Mouse (Mus musculus): ENCODE results near the gene Lrp2. TPM values are rescaled to one million over a fixed set of nuclear protein-coding genes. Genes with fewer than 3 reads are reported as not detected.

Gene Lrp2
- total and polyA plus RNA-seq, 3 experiments, result 0.16 TPM; not detected in 2

- ATAC-seq (ENCODE audit: extremely low read depth, insufficient number of reproducible peaks, low FRiP score, poor library complexity, severe bottlenecking) (no peak), DNase-seq (ENCODE audit: low spot score) (no peak)
- TF ChIP-seq POLR2AphosphoS5 (IDR thresholded peaks at IDR 0.05; ENCODE audit: insufficient replicate concordance, low read depth, low read length), result no peak
- TF ChIP-seq CTCF (IDR thresholded peaks at IDR 0.05; ENCODE audit: low read depth, low read length), result no peak
- no peak for TF ChIP-seq GATA2 (IDR thresholded peaks at IDR 0.05; ENCODE audit: borderline replicate concordance, low read depth, low read length)
- TF ChIP-seq GATA1 (IDR thresholded peaks at IDR 0.05; ENCODE audit: borderline replicate concordance, low read length), result no peak
- TF ChIP-seq TAL1 (conservative IDR thresholded peaks at IDR 0.05; ENCODE audit: low read depth, low read length), result no peak
- no peaks in the 10 kb centered on the region for H3K4me1 ChIP-seq (ENCODE audit: insufficient read depth, low read depth, low read length)
- H3K4me3 ChIP-seq (ENCODE audit: low read depth, low read length), result no peak overlapping the region
- peaks cover 3% of the 10 kb centered on the region; the same call in 1 of the 2 replicates for H3K27me3 ChIP-seq (ENCODE audit: insufficient read depth, low read length)
- H3K9me3 ChIP-seq (replicated peaks), result no peaks in the 10 kb centered on the region
- H3K36me3 ChIP-seq (replicated peaks), result no peaks in the 10 kb centered on the region
Measured at GRCm38 (mm10) chr2:69578206-69578605, 7.7 kb downstream of the Lrp2 start.

GRCm38 (mm10) chr2:69576531-69576930 is 9.3 kb downstream of the Lrp2 start:
- no peak for ATAC-seq (ENCODE audit: extremely low read depth, insufficient number of reproducible peaks, low FRiP score, poor library complexity, severe bottlenecking)
- no peaks in the 10 kb centered on the region for H3K9me3 ChIP-seq (replicated peaks)
- no peak overlapping the region for H3K4me3 ChIP-seq (ENCODE audit: low read depth, low read length)
- H3K27me3 ChIP-seq (ENCODE audit: insufficient read depth, low read length), result peaks cover 3% of the 10 kb centered on the region; the same call in 1 of the 2 replicates
- no peaks in the 10 kb centered on the region for H3K36me3 ChIP-seq (replicated peaks)
- no peaks in the 10 kb centered on the region for H3K4me1 ChIP-seq (ENCODE audit: insufficient read depth, low read depth, low read length)
- TF ChIP-seq TAL1 (conservative IDR thresholded peaks at IDR 0.05; ENCODE audit: low read depth, low read length), result no peak
- no peak for TF ChIP-seq CTCF (IDR thresholded peaks at IDR 0.05; ENCODE audit: low read depth, low read length)
- TF ChIP-seq POLR2AphosphoS5 (IDR thresholded peaks at IDR 0.05; ENCODE audit: insufficient replicate concordance, low read depth, low read length), result no peak
- TF ChIP-seq GATA1 (IDR thresholded peaks at IDR 0.05; ENCODE audit: borderline replicate concordance, low read length), result no peak
- TF ChIP-seq GATA2 (IDR thresholded peaks at IDR 0.05; ENCODE audit: borderline replicate concordance, low read depth, low read length), result no peak
- DNase-seq (ENCODE audit: low spot score), result no peak

GRCm38 (mm10) chr2:69574934-69575333 is 10.9 kb downstream of the Lrp2 start:
- Histone ChIP-seq H3K36me3 (replicated peaks) (no peaks in the 10 kb centered on the region), H3K27me3 (ENCODE audit: insufficient read depth, low read length) (peaks cover 3% of the 10 kb centered on the region; the same call in 1 of the 2 replicates), H3K4me3 (ENCODE audit: low read depth, low read length) (no peak overlapping the region), H3K9me3 (replicated peaks) (no peaks in the 10 kb centered on the region), H3K4me1 (ENCODE audit: insufficient read depth, low read depth, low read length) (no peaks in the 10 kb centered on the region)
- ATAC-seq (ENCODE audit: extremely low read depth, insufficient number of reproducible peaks, low FRiP score, poor library complexity, severe bottlenecking), result no peak
- DNase-seq (ENCODE audit: low spot score), result no peak
- TF ChIP-seq TAL1 (conservative IDR thresholded peaks at IDR 0.05; ENCODE audit: low read depth, low read length) (no peak), GATA2 (IDR thresholded peaks at IDR 0.05; ENCODE audit: borderline replicate concordance, low read depth, low read length) (no peak), POLR2AphosphoS5 (IDR thresholded peaks at IDR 0.05; ENCODE audit: insufficient replicate concordance, low read depth, low read length) (no peak), GATA1 (IDR thresholded peaks at IDR 0.05; ENCODE audit: borderline replicate concordance, low read length) (no peak), CTCF (IDR thresholded peaks at IDR 0.05; ENCODE audit: low read depth, low read length) (no peak)

GRCm38 (mm10) chr2:69574261-69574660 is 11.6 kb downstream of the Lrp2 start:
- H3K9me3 ChIP-seq (replicated peaks), result no peaks in the 10 kb centered on the region
- no peaks in the 10 kb centered on the region for H3K36me3 ChIP-seq (replicated peaks)
- DNase-seq (ENCODE audit: low spot score) (no peak), ATAC-seq (ENCODE audit: extremely low read depth, insufficient number of reproducible peaks, low FRiP score, poor library complexity, severe bottlenecking) (no peak)
- H3K4me1 ChIP-seq (ENCODE audit: insufficient read depth, low read depth, low read length), result no peaks in the 10 kb centered on the region
- H3K27me3 ChIP-seq (ENCODE audit: insufficient read depth, low read length), result peaks cover 3% of the 10 kb centered on the region; the same call in 1 of the 2 replicates
- no peak for TF ChIP-seq GATA2 (IDR thresholded peaks at IDR 0.05; ENCODE audit: borderline replicate concordance, low read depth, low read length)
- TF ChIP-seq CTCF (IDR thresholded peaks at IDR 0.05; ENCODE audit: low read depth, low read length), result no peak
- TF ChIP-seq POLR2AphosphoS5 (IDR thresholded peaks at IDR 0.05; ENCODE audit: insufficient replicate concordance, low read depth, low read length), result no peak
- TF ChIP-seq GATA1 (IDR thresholded peaks at IDR 0.05; ENCODE audit: borderline replicate concordance, low read length), result no peak
- no peak for TF ChIP-seq TAL1 (conservative IDR thresholded peaks at IDR 0.05; ENCODE audit: low read depth, low read length)
- H3K4me3 ChIP-seq (ENCODE audit: low read depth, low read length), result no peak overlapping the region

GRCm38 (mm10) chr2:69573733-69574054 is 12.2 kb downstream of the Lrp2 start:
- Histone ChIP-seq H3K4me1 (ENCODE audit: insufficient read depth, low read depth, low read length) (no peaks in the 10 kb centered on the region), H3K27me3 (ENCODE audit: insufficient read depth, low read length) (peaks cover 3% of the 10 kb centered on the region; the same call in 1 of the 2 replicates), H3K4me3 (ENCODE audit: low read depth, low read length) (no peak overlapping the region), H3K36me3 (replicated peaks) (no peaks in the 10 kb centered on the region), H3K9me3 (replicated peaks) (no peaks in the 10 kb centered on the region)
- no peak for DNase-seq (ENCODE audit: low spot score)
- ATAC-seq (ENCODE audit: extremely low read depth, insufficient number of reproducible peaks, low FRiP score, poor library complexity, severe bottlenecking), result no peak
- TF ChIP-seq GATA1 (IDR thresholded peaks at IDR 0.05; ENCODE audit: borderline replicate concordance, low read length), result no peak
- no peak for TF ChIP-seq CTCF (IDR thresholded peaks at IDR 0.05; ENCODE audit: low read depth, low read length)
- TF ChIP-seq POLR2AphosphoS5 (IDR thresholded peaks at IDR 0.05; ENCODE audit: insufficient replicate concordance, low read depth, low read length), result no peak
- TF ChIP-seq TAL1 (conservative IDR thresholded peaks at IDR 0.05; ENCODE audit: low read depth, low read length), result no peak
- TF ChIP-seq GATA2 (IDR thresholded peaks at IDR 0.05; ENCODE audit: borderline replicate concordance, low read depth, low read length), result no peak

- TF ChIP-seq GATA1 (IDR thresholded peaks at IDR 0.05; ENCODE audit: borderline replicate concordance, low read length), result no peak
- no peak for TF ChIP-seq GATA2 (IDR thresholded peaks at IDR 0.05; ENCODE audit: borderline replicate concordance, low read depth, low read length)
- TF ChIP-seq TAL1 (conservative IDR thresholded peaks at IDR 0.05; ENCODE audit: low read depth, low read length), result no peak
- TF ChIP-seq POLR2AphosphoS5 (IDR thresholded peaks at IDR 0.05; ENCODE audit: insufficient replicate concordance, low read depth, low read length), result no peak
- TF ChIP-seq CTCF (IDR thresholded peaks at IDR 0.05; ENCODE audit: low read depth, low read length), result no peak
- no peaks in the 10 kb centered on the region for H3K9me3 ChIP-seq (replicated peaks)
- peaks cover 3% of the 10 kb centered on the region; the same call in 1 of the 2 replicates for H3K27me3 ChIP-seq (ENCODE audit: insufficient read depth, low read length)
- H3K4me1 ChIP-seq (ENCODE audit: insufficient read depth, low read depth, low read length), result no peaks in the 10 kb centered on the region
- ATAC-seq (ENCODE audit: extremely low read depth, insufficient number of reproducible peaks, low FRiP score, poor library complexity, severe bottlenecking), result no peak; the same call in 1 of the 2 replicates
- DNase-seq (ENCODE audit: low spot score), result no peak
- no peak overlapping the region for H3K4me3 ChIP-seq (ENCODE audit: low read depth, low read length)
- no peaks in the 10 kb centered on the region for H3K36me3 ChIP-seq (replicated peaks)
Measured at GRCm38 (mm10) chr2:69573038-69573732, 12.7 kb downstream of the Lrp2 start.
